Mouse (Mus musculus) intestine, postnatal 0 days (tissue): ENCODE measurements at regions not wholly inside any gene's neighbourhood (a gene's known extent, or its start where the extent isn't known, plus 50 kb on each side); places are given as distances from the start of the nearest gene placed in this dataset.

Experiments used
- ATAC-seq: fragments of 200-750 bp; cut with Nextera tagmentation; 2 replicates; pipeline ENCODE4 v1.8.0; 2017; ENCODE audit warnings: mild to moderate bottlenecking, moderate TSS enrichment, moderate library complexity
- H3K27ac ChIP-seq: fragments of 300-500 bp; sonication (generic); 2 replicates; pipeline ENCODE4 v1.5.1; 2014; ENCODE audit warnings: mild to moderate bottlenecking, low read depth, low read length, moderate library complexity
- H3K27me3 ChIP-seq: fragments of 300-500 bp; sonication (generic); replicated peaks from 2 replicates; pipeline ENCODE4 v1.6.1; 2014; ENCODE audit warnings: low read length, mixed read lengths; ENCODE audit not compliant: control insufficient read depth, insufficient read depth
- H3K36me3 ChIP-seq: fragments of 300-500 bp; sonication (generic); 2 replicates; pipeline ENCODE4 v1.6.1; 2014; ENCODE audit warnings: mild to moderate bottlenecking, moderate library complexity; ENCODE audit not compliant: control insufficient read depth, insufficient read depth
- H3K4me1 ChIP-seq: fragments of 300-500 bp; sonication (generic); replicated peaks from 2 replicates; pipeline ENCODE4 v1.6.1; 2014; ENCODE audit warnings: antibody characterized with exemption, low read length, mixed read lengths; ENCODE audit not compliant: control insufficient read depth, insufficient read depth
- H3K4me2 ChIP-seq: fragments of 300-500 bp; sonication (generic); replicated peaks from 2 replicates; pipeline ENCODE4 v1.6.1; 2014; ENCODE audit warnings: low read depth, mild to moderate bottlenecking, moderate library complexity
- H3K4me3 ChIP-seq: fragments of 300-500 bp; sonication (generic); 2 replicates; pipeline ENCODE4 v1.5.1; 2014; ENCODE audit warnings: low read depth, low read length
- H3K9ac ChIP-seq: fragments of 300-500 bp; sonication (generic); 2 replicates; pipeline ENCODE4 v1.6.1; 2014; ENCODE audit warnings: mild to moderate bottlenecking, low read depth, low read length
- H3K9me3 ChIP-seq: fragments of 300-500 bp; sonication (generic); 2 replicates; pipeline ENCODE4 v1.6.1; 2016; ENCODE audit warnings: mixed run types; ENCODE audit not compliant: control insufficient read depth
- CTCF ChIP-seq: sonication (generic); IDR thresholded peaks from 2 replicates; pipeline ENCODE4 v1.5.1; 2016; ENCODE audit warnings: low read depth, mild to moderate bottlenecking, control low read depth, antibody characterized with exemption, moderate library complexity
- WGBS: fragments of 180-500 bp; shearing (Covaris S2); extraction: QIAGEN DNeasy Blood & Tissue Kit; methylation state at CpG from one replicate; pipeline ENCODE4 v1.1.7; 2014; 5-methylcytosine and 5-hydroxymethylcytosine counted together

GRCm38 (mm10) chr11:111563171-111563570, 497.2 kb downstream of the Kcnj2 start:
- Histone ChIP-seq H3K9ac (no peak overlapping the region), H3K4me1 (no peaks in the 10 kb centered on the region), H3K27me3 (no peaks in the 10 kb centered on the region), H3K4me3 (no peak overlapping the region), H3K4me2 (no peak overlapping the region), H3K27ac (no peak overlapping the region), H3K9me3 (no peaks in the 10 kb centered on the region), H3K36me3 (no peaks in the 10 kb centered on the region)
- ATAC-seq: no peak
- no peak for TF ChIP-seq CTCF
- WGBS: 75% methylated on average over 5 of the region's 5 CpGs

- H3K4me1 ChIP-seq: no peaks in the 10 kb centered on the region
- no peak for TF ChIP-seq CTCF
- H3K27me3 ChIP-seq: no peaks in the 10 kb centered on the region
- H3K9me3 ChIP-seq: no peaks in the 10 kb centered on the region
- no peak overlapping the region for H3K9ac ChIP-seq
- H3K36me3 ChIP-seq: no peaks in the 10 kb centered on the region
- 89% methylated on average over 6 of the region's 6 CpGs for WGBS
- no peak overlapping the region for H3K4me3 ChIP-seq
- no peak for ATAC-seq
- no peak overlapping the region for H3K27ac ChIP-seq
- no peak overlapping the region for H3K4me2 ChIP-seq
These were observed 502.1 kb downstream of the Kcnj2 start for GRCm38 (mm10) chr11:111568041-111568440.

DNA sequence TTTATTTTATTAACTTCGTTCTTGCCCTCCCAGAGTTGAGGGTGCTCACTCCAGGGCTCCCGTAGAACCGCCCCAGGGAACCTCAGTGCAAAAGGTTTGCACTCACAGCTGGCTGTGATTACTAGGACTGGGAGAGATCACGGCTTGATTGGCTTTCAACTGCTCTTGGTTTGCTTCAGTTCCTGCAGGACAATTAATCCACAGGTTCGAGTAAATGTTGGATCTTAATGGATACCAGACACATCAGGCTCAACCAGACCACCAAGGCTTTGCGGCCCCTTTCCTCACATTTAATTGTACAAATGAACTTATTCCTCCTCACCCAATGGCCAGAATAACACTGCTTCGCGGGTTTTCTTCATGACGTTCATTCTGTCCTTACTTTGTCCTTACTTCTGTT, 502.9 kb downstream of the Kcnj2 start:
- Histone ChIP-seq H3K4me3 (no peak overlapping the region), H3K9ac (no peak overlapping the region), H3K4me2 (no peak overlapping the region), H3K27ac (no peak overlapping the region), H3K9me3 (no peaks in the 10 kb centered on the region), H3K4me1 (no peaks in the 10 kb centered on the region), H3K36me3 (no peaks in the 10 kb centered on the region), H3K27me3 (no peaks in the 10 kb centered on the region)
- TF ChIP-seq CTCF: no peak
- WGBS: 79% methylated on average over 9 of the region's 9 CpGs
- ATAC-seq: no peak

DNA sequence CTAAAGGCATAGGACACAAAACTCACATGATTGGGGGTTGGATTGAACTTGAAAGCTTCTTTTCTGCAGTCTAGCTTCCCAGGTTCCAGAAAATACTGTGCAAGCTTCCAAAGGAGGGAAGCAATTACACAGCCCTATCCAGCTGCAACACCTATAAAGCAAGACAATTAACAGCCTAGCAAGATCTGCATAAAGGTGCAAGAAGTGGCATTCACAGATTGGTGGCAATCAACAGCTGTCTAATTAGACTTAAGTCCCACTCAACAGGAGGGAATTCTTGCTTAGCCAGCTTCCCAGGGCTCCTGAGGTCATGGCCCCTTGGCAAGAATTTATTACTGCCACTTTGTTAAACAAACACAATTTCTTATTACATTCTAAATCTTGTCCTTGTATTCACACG, 511.9 kb downstream of the Kcnj2 start:
- Histone ChIP-seq H3K4me3 (no peak overlapping the region), H3K36me3 (no peaks in the 10 kb centered on the region), H3K27ac (no peak overlapping the region), H3K27me3 (no peaks in the 10 kb centered on the region), H3K9ac (no peak overlapping the region), H3K9me3 (no peaks in the 10 kb centered on the region), H3K4me1 (no peaks in the 10 kb centered on the region), H3K4me2 (no peak overlapping the region)
- no peak for ATAC-seq
- no peak for TF ChIP-seq CTCF
- WGBS: 11% methylated on average over 1 of the region's 1 CpGs

DNA sequence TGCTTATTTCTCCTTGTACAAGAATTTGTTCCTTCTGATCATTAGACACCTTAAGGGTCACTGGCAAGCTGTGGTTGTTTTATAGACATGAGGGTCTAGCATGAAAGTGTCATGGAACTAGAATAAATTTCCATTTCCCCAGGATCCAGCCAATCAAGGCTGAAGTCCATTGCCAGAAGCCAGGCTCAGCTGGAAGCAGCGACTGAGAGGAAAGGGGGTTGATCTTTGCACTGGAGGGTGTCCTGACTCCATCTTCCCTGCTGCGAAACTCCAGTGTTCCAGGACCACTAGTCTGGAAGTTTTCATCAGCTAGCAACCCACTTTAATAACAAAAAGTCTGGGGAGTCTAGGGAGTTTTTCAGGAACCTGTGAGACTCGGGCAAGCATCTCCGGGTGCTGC, 517.0 kb downstream of the Kcnj2 start:
- Histone ChIP-seq H3K4me1 (no peaks in the 10 kb centered on the region), H3K36me3 (no peaks in the 10 kb centered on the region), H3K4me2 (peak overlapping the region; percentile 55), H3K9me3 (no peaks in the 10 kb centered on the region), H3K4me3 (no peak overlapping the region), H3K9ac (no peak overlapping the region), H3K27me3 (no peaks in the 10 kb centered on the region), H3K27ac (no peak overlapping the region)
- no peak for ATAC-seq
- TF ChIP-seq CTCF: no peak
- WGBS: 56% methylated on average over 4 of the region's 4 CpGs

DNA sequence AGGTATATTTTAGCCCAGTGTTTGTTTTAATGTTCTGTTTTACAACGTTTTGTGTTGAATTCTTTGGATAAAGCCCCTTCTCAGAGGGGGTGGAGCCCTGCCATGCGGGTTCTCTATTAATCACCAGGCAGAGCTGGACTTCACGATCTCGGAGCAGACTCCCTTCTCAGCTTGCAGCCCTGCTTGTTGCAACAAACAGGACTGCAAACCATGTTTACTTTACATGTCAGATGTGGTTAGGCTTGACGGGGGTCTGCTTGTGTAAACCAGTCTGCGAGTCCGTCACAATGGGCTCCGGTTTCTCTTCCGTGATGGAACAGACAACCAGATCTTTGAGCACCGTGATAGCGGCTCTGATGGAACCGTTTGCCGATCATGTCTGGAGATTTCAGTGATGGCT, 517.6 kb downstream of the Kcnj2 start:
- no peak for TF ChIP-seq CTCF
- no peak overlapping the region for H3K27ac ChIP-seq
- no peaks in the 10 kb centered on the region for H3K9me3 ChIP-seq
- peak overlapping the region; percentile 55 for H3K4me2 ChIP-seq
- no peaks in the 10 kb centered on the region for H3K36me3 ChIP-seq
- 32% methylated on average over 13 of the region's 13 CpGs for WGBS
- H3K4me1 ChIP-seq: no peaks in the 10 kb centered on the region
- 0 out of 2 replicates have a peak overlapping the region, but pooled peaks have one; percentile 14 for H3K4me3 ChIP-seq
- no peak overlapping the region for H3K9ac ChIP-seq
- H3K27me3 ChIP-seq: no peaks in the 10 kb centered on the region
- no peak for ATAC-seq

DNA sequence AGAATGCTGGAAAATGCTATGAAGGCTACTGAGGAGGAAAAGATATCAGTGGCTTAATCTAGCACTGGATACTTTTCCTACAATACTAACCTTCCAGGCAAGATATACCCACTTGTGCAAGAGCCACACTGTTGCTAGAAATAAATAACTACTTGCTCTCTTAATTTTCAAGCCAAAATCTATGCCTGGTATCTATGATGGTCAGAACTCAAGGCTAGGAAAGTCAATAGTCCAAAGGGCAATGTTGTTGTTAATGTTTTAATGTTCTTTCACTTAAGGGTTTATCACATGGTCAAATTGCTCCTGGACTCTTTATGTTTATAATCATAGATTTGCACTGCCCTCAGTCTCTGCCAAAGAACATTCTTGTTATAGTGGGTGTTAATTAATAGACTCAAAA, 533.5 kb downstream of the Kcnj2 start:
- peak; percentile 57 for ATAC-seq
- no peaks in the 10 kb centered on the region for H3K4me1 ChIP-seq

More for the DNA sequence above, 533.5 kb downstream of the Kcnj2 start:
- Histone ChIP-seq H3K9ac (no peak overlapping the region), H3K9me3 (no peaks in the 10 kb centered on the region), H3K4me2 (no peak overlapping the region), H3K36me3 (no peaks in the 10 kb centered on the region), H3K27ac (no peak overlapping the region), H3K27me3 (no peaks in the 10 kb centered on the region), H3K4me3 (no peak overlapping the region)
- no peak for TF ChIP-seq CTCF
